Mouse (Mus musculus): ENCODE measurements around the gene B3gnt9. TPM values are rescaled to one million over a fixed set of nuclear protein-coding genes. Genes with fewer than 3 reads are reported as not detected.

The B3gnt9 gene
- 1 to 10 TPM; 4.1 to 5.9 TPM for total RNA-seq (2023)

DNA sequence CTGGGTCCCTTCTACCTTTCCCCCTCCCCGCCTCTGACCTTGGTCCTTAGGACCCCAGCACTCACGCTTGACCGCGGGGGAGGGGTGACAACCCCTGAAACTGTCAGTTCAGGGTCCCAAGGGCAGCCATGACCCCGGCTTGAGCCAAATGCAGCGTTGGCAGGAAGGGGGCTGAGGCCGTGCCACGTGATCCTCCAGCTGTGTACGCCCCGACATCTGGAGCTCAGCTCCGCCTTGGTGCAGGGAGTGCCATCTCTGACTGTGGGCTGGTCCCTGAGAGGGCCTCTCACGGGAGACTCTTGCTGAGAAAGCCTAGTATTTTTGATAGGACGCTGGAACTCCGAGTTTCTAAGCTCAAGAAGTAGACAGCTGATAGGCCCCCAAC, at the start of gene B3gnt9:
B3gnt9 (minus strand) TSS at position 188 of the 385 bp plus-strand sequence.

DNA sequence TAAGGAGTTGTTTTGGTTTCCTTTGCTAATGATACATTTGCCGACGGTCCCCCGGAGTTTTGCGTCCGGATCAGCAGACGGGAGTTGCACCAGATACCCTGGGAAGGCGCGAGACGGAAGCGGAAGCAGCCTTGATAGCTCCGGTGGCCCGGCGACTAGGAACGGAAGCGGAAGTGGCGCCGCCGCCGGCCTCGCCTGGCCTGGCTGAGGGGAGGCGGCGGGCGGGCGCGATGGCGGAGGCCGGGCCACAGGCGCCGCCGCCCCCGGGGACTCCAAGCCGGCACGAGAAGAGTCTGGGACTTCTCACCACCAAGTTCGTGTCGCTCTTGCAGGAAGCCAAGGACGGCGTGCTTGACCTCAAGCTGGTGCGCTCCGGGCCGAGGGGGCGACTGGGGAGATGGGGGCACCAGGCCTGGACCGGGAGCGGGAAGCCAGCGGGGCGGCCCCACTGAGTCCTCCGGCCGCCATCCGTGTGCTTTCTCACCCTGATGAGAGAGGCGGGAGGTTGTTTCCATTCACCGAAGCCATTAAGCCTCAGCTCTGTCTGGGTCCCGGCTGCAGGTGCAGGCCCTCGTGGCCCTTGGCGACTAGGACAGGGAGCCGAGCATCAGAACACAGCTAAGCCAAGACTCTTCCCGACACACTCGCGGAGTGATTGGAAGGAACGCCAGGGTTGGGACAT, 42.7 kb upstream of the B3gnt9 start, which contains the start of gene E2f4:
E2f4 (plus strand) TSS at position 153 of the 682 bp plus-strand sequence.

DNA sequence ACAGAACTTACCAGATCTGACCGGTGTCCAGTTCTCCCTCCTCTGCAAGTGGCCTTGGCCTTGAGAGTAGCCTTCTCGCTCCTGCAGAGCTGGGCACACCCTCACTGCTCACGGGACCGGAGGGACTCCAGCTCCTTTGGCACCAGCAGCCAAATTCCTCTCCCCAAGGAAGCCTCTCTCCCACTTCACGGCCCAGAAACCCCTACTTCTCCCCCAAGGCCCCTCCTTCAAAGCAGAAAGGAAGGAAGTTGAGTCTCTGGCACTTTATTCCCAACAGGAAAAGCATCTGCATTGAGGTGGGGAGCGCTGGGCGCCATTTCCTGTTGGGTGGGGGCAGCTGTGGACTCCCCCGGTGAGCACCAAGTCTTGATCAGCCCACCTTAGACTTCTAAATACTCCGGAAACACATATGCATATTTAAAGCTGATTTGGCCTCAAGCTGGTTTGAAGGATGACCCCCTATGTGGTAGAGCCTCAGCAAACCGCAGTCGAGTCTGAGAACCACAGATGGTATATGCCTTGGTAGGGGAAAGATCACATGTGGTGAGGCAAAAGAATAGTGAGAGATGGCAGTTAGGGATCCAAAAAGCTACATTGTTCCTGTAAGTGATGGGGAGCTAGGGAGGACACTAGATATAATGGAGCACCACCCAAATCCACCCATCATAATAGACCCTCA, 41.1 kb upstream of the B3gnt9 start, which contains the start of gene Exoc3l:
Exoc3l (minus strand) TSS at position 207 of the 679 bp plus-strand sequence.

DNA sequence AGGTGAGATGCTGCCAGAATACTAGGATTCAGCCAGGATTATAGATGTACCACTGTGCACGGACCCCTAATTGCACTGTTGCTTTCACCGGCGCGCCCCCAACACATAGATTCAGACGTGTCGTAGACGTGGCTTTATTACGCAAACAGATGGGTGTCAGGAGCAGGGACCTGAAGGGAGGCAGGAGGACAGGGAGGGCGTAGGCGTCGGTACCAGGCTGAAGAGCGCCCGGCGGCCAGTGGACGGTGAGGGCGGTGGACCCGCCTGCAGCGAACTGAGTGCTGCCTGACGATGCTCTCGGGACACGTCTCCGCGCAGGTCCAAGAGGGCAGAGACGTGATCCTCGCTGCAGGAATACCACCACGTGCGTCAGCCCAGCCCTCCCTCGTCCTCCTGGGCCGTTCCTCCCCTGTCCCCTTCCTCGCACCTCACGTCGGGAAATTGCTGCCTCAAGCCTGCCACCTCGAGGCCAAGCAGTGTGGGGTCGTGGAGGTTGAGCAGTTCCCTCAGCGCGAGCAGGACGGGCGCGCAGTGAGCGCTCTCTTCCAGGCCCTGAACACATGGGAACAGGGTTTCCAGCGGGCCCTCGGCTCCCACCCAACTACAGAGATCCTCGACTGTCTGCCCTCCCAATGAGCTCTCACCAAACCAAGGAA, 35.0 kb upstream of the B3gnt9 start, which contains the start of gene 4931428F04Rik:
4931428F04Rik (minus strand) TSS at position 60 of the 656 bp plus-strand sequence.

DNA sequence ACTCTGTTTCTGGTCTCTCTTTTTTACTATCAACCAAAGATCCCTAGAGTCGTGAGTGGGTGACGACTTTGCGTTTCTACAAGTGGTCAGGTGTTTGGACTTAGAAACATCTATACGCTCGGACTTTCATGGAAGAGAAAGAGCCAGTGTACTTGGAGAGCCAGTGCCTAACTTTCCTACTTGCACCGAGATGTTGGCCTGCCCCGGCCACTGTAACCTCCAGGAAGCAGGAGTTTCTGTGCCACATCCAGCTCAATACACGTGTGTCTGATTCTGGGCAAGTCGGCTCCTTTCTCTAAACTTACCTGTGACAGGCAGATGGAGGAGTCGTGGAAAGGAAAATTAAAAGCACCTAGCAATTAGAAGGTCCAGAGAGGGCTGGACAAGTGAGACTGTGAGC, 20.9 kb upstream of the B3gnt9 start, which contains the start of gene Nol3:
Nol3 (plus strand) TSS at position 301 of the 400 bp plus-strand sequence.

DNA sequence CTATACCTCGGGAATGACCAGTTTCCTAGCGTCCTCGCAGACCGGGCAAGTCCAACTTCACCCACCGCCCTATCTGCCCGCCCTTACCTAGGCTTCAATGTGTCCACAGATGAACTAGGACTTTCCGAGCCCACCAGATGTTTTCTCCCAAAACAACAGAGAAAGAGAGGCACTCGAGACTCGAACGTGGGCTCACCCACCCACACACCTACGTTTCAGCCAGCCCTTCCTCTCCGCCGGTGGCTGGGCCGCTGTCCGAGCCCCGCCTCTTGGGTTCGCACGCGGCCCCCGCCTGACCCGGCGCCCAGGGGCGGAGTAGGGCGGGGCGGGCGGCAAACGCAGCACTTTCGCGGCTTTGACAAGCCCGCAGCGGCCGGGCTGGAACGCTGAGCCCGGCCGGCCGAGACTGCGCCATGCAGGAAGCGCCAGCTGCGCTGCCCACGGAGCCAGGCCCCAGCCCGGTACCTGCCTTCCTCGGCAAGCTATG, 14.6 kb upstream of the B3gnt9 start, which contains the start of gene Hsf4:
Hsf4 (plus strand) TSS at position 341 of the 487 bp plus-strand sequence.

DNA sequence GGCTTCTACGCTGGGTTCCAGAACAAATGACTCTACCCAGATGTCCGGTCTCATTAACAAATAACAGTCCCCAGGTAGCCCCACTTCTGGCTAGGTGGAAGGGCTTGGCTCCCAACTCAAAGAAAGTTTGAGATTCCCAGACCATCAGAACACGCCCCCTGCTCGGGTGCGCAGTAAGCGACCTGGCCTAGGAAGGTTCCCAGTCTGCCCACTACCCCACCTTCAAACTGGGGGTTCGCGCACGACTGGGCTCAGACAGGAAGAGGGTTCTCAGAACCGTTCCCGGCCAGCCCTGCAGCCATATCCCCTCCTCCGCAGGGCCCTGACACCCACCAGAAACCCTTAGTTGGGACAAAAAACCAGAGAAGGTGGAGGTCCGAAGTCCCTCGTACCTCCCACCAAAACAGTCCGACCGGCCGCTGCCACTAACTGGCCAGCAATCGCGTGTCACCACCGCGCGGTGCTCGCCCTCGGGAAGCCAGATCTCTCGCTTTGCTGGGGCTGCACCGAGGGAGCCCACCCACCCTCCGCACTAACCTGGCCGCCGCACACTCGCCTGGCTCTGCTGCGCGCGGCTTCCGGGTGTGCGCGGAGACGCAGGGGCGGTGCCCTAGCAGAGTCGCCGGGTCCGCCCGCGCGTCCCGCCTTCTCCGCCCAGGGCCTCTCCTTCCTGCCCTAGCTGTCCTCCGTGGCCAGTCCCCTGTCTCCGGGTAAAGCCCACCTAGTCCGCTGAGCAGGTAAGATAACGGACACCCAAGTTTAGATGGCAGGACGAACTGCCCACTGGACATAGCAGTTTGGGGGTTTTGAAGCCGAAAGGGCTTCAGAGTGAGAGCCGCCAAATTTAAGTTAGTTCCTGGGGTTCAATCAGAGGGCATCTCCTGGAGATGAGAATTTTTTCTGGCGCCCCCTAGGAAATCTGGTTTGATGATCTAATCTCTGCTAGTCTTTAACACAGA, 9.3 kb upstream of the B3gnt9 start, which contains the start of the genes Tradd and Fbxl8:
Tradd (minus strand) TSS at position 586 of the 959 bp plus-strand sequence.
Fbxl8 (plus strand) TSS at position 625 of the 959 bp plus-strand sequence.

DNA sequence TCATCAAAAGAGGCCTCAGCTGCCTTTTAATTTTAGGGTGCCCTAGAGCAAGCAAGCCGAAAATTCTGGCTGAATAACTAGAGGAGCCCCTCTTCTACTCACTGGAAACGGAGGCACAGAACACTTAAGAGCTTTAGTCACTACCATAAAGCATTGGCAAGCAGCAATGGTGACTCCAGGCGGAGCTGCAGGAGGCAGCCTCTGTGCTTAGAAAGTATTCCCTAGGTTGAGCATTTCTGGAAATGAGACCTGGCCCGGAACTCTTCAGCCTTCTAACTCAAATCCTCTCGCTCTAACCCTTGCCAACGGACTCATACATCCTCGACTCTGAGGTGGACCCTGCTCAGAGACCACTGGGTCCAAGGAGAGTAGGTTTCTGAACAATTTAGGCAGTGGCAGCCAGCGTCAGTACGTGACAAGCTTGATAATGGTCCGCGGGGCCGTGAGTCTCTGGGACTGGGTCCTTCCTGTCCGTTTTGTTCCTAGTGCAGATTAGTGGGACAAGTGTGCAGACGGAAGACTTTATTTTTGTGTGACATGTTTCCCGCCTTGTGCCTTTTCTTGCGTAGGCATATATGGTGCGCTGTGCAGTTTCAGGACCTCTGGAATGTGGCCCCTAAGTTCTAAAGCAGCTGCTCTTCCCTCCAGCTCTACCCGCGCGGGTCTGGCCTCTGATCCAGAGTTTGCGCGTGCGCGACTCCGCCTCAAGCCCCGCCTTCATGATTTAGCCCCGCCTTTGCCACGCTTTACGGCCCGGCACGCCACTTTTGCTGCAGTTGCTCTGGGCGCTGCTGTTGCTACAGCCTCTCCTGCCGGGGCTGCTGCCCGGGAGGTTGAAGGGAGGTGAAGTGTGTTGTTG, 30.3 kb downstream of the B3gnt9 start, which contains the start of gene D230025D16Rik:
D230025D16Rik (plus strand) TSS at position 733 of the 859 bp plus-strand sequence.

Other genes with a start within 250 kb of the B3gnt9 start
- not detected for gene Ces3a, start 206.6 kb downstream of the B3gnt9 start, total RNA-seq (2023)
- gene Ces3b, start 171.4 kb downstream of the B3gnt9 start, total RNA-seq (2023): not detected
- not detected for gene Ces4a, start 123.4 kb downstream of the B3gnt9 start, total RNA-seq (2023)
- gene Cbfb, start 84.5 kb downstream of the B3gnt9 start, total RNA-seq (2023): 100 to 1,000 TPM; 114 to 128 TPM
- 10 to 100 TPM; 27.2 to 32.9 TPM for gene D230025D16Rik, start 30.0 kb downstream of the B3gnt9 start, total RNA-seq (2023)
- gene Tradd, start 9.5 kb upstream of the B3gnt9 start, total RNA-seq (2023): 10 to 100 TPM; 28.2 to 28.5 TPM
- 10 to 100 TPM; 13.2 to 14.0 TPM for gene Fbxl8, start 9.5 kb upstream of the B3gnt9 start, total RNA-seq (2023)
- gene Hsf4, start 14.6 kb upstream of the B3gnt9 start, total RNA-seq (2023): 1 to 10 TPM; 1.5 TPM
- not detected for gene Nol3, start 21.0 kb upstream of the B3gnt9 start, total RNA-seq (2023)
- gene 4931428F04Rik, start 34.7 kb upstream of the B3gnt9 start, total RNA-seq (2023): 1 to 10 TPM; 2.8 to 3.9 TPM
- 1 to 10 TPM; 1.4 TPM for gene Exoc3l, start 40.9 kb upstream of the B3gnt9 start, total RNA-seq (2023)
- 100 to 1,000 TPM; 100 to 107 TPM for gene E2f4, start 42.5 kb upstream of the B3gnt9 start, total RNA-seq (2023)
- gene Elmo3, start 50.4 kb upstream of the B3gnt9 start, total RNA-seq (2023): 1 to 10 TPM; 4.7 to 4.9 TPM
- gene Lrrc29, start 71.1 kb upstream of the B3gnt9 start, total RNA-seq (2023): 1 to 10 TPM; 7.4 to 8.4 TPM
- gene Tmem208, start 71.2 kb upstream of the B3gnt9 start, total RNA-seq (2023): 10 to 100 TPM; 35.5 to 42.4 TPM
- 10 to 100 TPM; 29.9 to 31.5 TPM for gene Fhod1, start 92.8 kb upstream of the B3gnt9 start, total RNA-seq (2023)
- gene Slc9a5, start 93.7 kb upstream of the B3gnt9 start, total RNA-seq (2023): 1 to 10 TPM in 1 of 2 experiments, under 1 TPM in 1; 0.83 to 1.5 TPM
- under 1 TPM in 1 of 2 experiments, not detected in 1; 0.15 TPM for gene Plekhg4, start 118.1 kb upstream of the B3gnt9 start, total RNA-seq (2023)
- gene Kctd19, start 158.3 kb upstream of the B3gnt9 start, total RNA-seq (2023): not detected
- not detected for gene Lrrc36, start 158.4 kb upstream of the B3gnt9 start, total RNA-seq (2023)
- 1 to 10 TPM in 1 of 2 experiments, not detected in 1; 2.2 TPM for gene Tppp3, start 216.4 kb upstream of the B3gnt9 start, total RNA-seq (2023)
- 1 to 10 TPM; 5.0 TPM for gene Zdhhc1, start 241.7 kb upstream of the B3gnt9 start, total RNA-seq (2023)

Data from T-cell, adult 66 days (primary cell).